Mouse (Mus musculus) cerebellum, postnatal 14 days (tissue): ENCODE data around the gene Capzb.

Source experiments
- DNase-seq, 2 experiments: peaks; one replicate each; pipeline ENCODE4 v3.0.0; 2021; ENCODE audit warnings: mixed read lengths in 2 of 2

Gene Capzb

GRCm38 (mm10) chr4:139270168-139270567 is 77.5 kb downstream of the Capzb start:
- peak; percentile 61 to 73 for DNase-seq

GRCm38 (mm10) chr4:139271562-139271961 is 78.9 kb downstream of the Capzb start:
- DNase-seq: no peak

- DNase-seq: peak in 1 of 2 experiments; percentile 51
Measured at GRCm38 (mm10) chr4:139272951-139273680, 80.4 kb downstream of the Capzb start.

GRCm38 (mm10) chr4:139274573-139274972 is 81.9 kb downstream of the Capzb start:
- DNase-seq: peak; percentile 62 to 77

GRCm38 (mm10) chr4:139276411-139276810 is 83.7 kb downstream of the Capzb start:
- peak in 1 of 2 experiments; percentile 18 for DNase-seq

- peak in 1 of 2 experiments; percentile 9 for DNase-seq
Measured at GRCm38 (mm10) chr4:139280530-139280929, 87.8 kb downstream of the Capzb start.

GRCm38 (mm10) chr4:139281791-139282345 is 89.2 kb downstream of the Capzb start:
- peak in 1 of 2 experiments; percentile 10 for DNase-seq

GRCm38 (mm10) chr4:139282955-139283417 is 90.3 kb downstream of the Capzb start:
- peak; percentile 76 to 82 for DNase-seq

GRCm38 (mm10) chr4:139284877-139285276 is 92.2 kb downstream of the Capzb start:
- no peak for DNase-seq

GRCm38 (mm10) chr4:139286234-139286633 is 93.5 kb downstream of the Capzb start:
- no peak for DNase-seq

- DNase-seq: peak; percentile 91 to 96
Measured at GRCm38 (mm10) chr4:139287122-139287863, 94.6 kb downstream of the Capzb start.

- DNase-seq: peak; percentile 77 to 81
Measured at GRCm38 (mm10) chr4:139289017-139289416, 96.3 kb downstream of the Capzb start.

- no peak for DNase-seq
Measured at GRCm38 (mm10) chr4:139291099-139291498, 98.4 kb downstream of the Capzb start.

GRCm38 (mm10) chr4:139292038-139292437 is 99.3 kb downstream of the Capzb start:
- DNase-seq: no peak

- DNase-seq: peak; percentile 98 to 99
Measured at GRCm38 (mm10) chr4:139297566-139297965, 104.9 kb downstream of the Capzb start.

- DNase-seq: peak in 1 of 2 experiments; percentile 28
Measured at GRCm38 (mm10) chr4:139298671-139299366, 106.1 kb downstream of the Capzb start.

GRCm38 (mm10) chr4:139301780-139302179 is 109.1 kb downstream of the Capzb start:
- DNase-seq: no peak

GRCm38 (mm10) chr4:139302241-139302640 is 109.5 kb downstream of the Capzb start:
- no peak for DNase-seq

- peak in 1 of 2 experiments; percentile 20 for DNase-seq
Measured at GRCm38 (mm10) chr4:139305521-139305920, 112.8 kb downstream of the Capzb start.

GRCm38 (mm10) chr4:139307916-139308315 is 115.2 kb downstream of the Capzb start:
- no peak for DNase-seq

- no peak for DNase-seq
Measured at GRCm38 (mm10) chr4:139309651-139310050, 117.0 kb downstream of the Capzb start.

GRCm38 (mm10) chr4:139310171-139310898 is 117.6 kb downstream of the Capzb start, which contains the start of the genes Pqlc2 and Akr7a5:
Gene Pqlc2, minus strand, starts transcription at chr4:139310708.
Gene Akr7a5, plus strand, starts transcription at chr4:139310744.
- DNase-seq: peak; percentile 100
